Mouse (Mus musculus): Measurements from ENCODE around the gene Map6. TPM values are rescaled to one million over a fixed set of nuclear protein-coding genes. Genes with fewer than 3 reads are reported as not detected.

Map6 gene
- polyA plus RNA-seq, 1 experiment from 2014 or later: 0.32 TPM

DNA sequence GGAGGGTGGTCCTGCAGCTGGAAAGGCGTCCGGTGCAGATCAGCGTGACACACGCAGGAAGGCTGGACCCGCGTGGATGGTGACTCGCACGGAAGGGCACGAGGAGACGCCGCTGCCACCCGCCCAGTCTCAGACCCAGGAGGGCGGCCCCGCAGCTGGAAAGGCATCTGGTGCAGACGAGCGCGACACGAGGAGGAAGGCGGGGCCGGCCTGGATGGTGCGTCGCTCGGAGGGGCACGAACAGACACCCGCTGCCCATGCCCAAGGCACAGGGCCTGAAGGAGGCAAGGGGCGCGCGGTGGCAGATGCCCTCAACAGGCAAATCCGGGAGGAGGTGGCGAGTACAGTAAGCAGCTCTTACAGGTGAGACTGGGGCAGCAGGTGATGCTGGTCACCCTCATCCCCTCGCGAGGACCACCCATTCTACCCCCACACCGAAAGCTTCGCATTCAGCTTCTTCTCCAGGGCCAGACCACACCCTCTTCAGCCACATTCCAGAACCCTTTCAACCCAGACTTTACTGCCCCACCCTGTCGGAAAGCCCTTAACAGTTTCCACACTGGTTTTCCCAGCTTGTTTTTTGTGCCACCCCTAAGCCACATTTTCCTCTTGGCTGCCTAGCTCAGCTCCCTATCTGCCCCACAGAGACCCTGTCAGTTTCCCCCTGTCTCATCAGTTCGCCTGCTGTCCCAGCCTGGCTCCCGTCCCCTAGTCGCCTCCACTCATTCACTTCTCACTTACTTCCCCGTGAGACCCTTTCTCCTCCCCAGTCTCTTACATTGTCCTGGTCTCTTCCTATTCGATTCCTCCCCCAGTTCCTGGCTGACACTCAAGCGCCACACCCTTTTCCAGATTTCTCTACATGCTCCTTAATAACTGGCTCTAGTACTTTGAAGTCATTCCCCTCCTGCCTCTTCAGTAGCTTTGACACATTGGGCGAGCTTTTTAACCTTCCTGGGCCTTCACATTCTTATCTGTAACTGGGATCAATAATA lies 2.0 kb downstream of the Map6 start:
- DNase-seq (ENCODE audit: low spot score) (no peak), ATAC-seq (replicated peaks; ENCODE audit: low FRiP score) (no peak)
- Histone ChIP-seq H3K36me3 (ENCODE audit: control insufficient read depth, insufficient read depth, low read length) (no peaks in the 10 kb centered on the region), H3K27me3 (replicated peaks; ENCODE audit: control insufficient read depth, insufficient read depth, low read length) (peaks cover 83% of the 10 kb centered on the region), H3K4me1 (replicated peaks; ENCODE audit: control insufficient read depth, insufficient read depth, low read length) (peaks cover 8% of the 10 kb centered on the region; the same call in 1 of the 2 replicates), H3K9me3 (ENCODE audit: control insufficient read depth, low read length) (no peaks in the 10 kb centered on the region), H3K4me3 (ENCODE audit: low read depth, low read length) (peak overlapping the region; percentile 42), H3K4me2 (peak overlapping the region; percentile 66), H3K27ac (ENCODE audit: low read depth, low read length) (no peak overlapping the region), H3K9ac (ENCODE audit: low read depth, low read length) (no peak overlapping the region)
- 7% methylated on average over 42 of the region's 42 CpGs for WGBS

DNA sequence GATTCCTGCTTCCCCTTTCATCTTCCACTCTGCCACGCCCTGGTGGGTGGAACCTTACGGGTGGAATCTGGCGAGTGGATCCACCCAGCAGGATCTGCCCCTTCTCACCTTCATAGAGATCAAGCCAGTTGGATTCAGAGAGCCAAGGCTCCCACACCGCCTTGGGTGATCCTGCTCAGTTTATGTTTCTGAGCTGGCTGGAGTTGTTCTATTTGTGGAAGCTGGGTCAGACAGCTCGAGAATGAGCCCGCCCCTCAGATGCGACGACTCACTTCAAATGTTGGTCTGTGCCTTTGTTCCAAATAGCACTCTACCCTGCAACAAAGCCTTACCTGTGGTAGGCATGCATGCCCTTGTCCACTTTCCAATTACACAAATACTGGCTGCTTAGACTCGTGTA lies 4.4 kb downstream of the Map6 start:
- no peak overlapping the region for H3K4me3 ChIP-seq (ENCODE audit: low read depth, low read length)
- H3K27ac ChIP-seq (ENCODE audit: low read depth, low read length): no peak overlapping the region
- H3K9ac ChIP-seq (ENCODE audit: low read depth, low read length): no peak overlapping the region
- ATAC-seq (replicated peaks; ENCODE audit: low FRiP score) (no peak), DNase-seq (ENCODE audit: low spot score) (no peak)
- no peaks in the 10 kb centered on the region for H3K9me3 ChIP-seq (ENCODE audit: control insufficient read depth, low read length)
- 61% methylated on average over 9 of the region's 9 CpGs for WGBS
- peaks cover 66% of the 10 kb centered on the region for H3K27me3 ChIP-seq (replicated peaks; ENCODE audit: control insufficient read depth, insufficient read depth, low read length)
- H3K4me2 ChIP-seq: no peak overlapping the region
- no peaks in the 10 kb centered on the region for H3K36me3 ChIP-seq (ENCODE audit: control insufficient read depth, insufficient read depth, low read length)
- H3K4me1 ChIP-seq (replicated peaks; ENCODE audit: control insufficient read depth, insufficient read depth, low read length): peaks cover 8% of the 10 kb centered on the region; the same call in 1 of the 2 replicates

DNA sequence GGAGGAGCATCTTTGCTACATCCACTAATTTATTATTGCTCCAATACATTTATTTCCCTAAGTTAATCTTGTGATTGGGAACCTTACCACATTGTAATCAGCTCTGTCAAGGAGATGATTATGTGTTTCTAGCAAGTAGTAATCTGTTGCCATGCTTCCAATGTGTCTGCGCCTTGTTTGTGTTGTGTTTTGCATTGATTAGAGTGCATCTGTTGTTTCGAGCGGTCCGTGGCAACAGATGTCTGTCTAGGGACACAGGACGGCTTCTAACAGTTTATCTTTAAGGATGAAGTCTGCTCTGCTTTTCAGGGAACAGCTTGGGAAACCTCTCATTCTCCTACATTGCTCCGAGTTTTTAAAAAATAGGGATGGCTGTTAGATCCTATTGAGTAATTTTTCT lies 7.9 kb downstream of the Map6 start:
- 75% methylated on average over 6 of the region's 6 CpGs for WGBS
- no peak for ATAC-seq (replicated peaks; ENCODE audit: low FRiP score)

DNA sequence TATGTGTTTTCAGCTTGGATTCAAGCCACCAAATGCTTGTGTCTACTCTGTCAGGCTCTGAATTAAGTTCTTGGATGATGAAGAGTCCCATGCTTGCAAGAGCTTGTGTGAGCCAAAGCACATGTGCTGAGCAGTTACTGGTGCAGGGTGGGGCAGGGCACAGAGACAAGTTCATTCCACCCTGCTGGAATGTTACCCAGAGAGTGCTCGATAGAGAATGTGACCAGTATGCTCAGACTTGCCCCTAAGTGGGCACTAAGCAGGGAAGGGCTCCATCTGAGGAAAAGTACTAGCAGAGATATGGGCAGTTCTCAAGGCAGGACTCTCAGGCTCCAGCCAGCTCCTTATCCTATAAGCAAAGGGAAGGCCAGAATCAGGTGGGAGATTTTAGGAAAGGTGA lies 9.4 kb downstream of the Map6 start:
- Histone ChIP-seq H3K27me3 (replicated peaks; ENCODE audit: control insufficient read depth, insufficient read depth, low read length) (peaks cover 16% of the 10 kb centered on the region), H3K9ac (ENCODE audit: low read depth, low read length) (no peak overlapping the region), H3K4me3 (ENCODE audit: low read depth, low read length) (no peak overlapping the region), H3K9me3 (ENCODE audit: control insufficient read depth, low read length) (no peaks in the 10 kb centered on the region), H3K4me1 (replicated peaks; ENCODE audit: control insufficient read depth, insufficient read depth, low read length) (no peaks in the 10 kb centered on the region), H3K27ac (ENCODE audit: low read depth, low read length) (no peak overlapping the region), H3K36me3 (ENCODE audit: control insufficient read depth, insufficient read depth, low read length) (no peaks in the 10 kb centered on the region), H3K4me2 (no peak overlapping the region)
- DNase-seq (ENCODE audit: low spot score) (no peak), ATAC-seq (replicated peaks; ENCODE audit: low FRiP score) (no peak)
- 66% methylated on average over 1 of the region's 1 CpGs for WGBS

More for the DNA sequence above, 7.9 kb downstream of the Map6 start:
- DNase-seq (ENCODE audit: low spot score): no peak
- no peak overlapping the region for H3K9ac ChIP-seq (ENCODE audit: low read depth, low read length)
- H3K4me3 ChIP-seq (ENCODE audit: low read depth, low read length): no peak overlapping the region
- H3K9me3 ChIP-seq (ENCODE audit: control insufficient read depth, low read length): no peaks in the 10 kb centered on the region
- H3K4me1 ChIP-seq (replicated peaks; ENCODE audit: control insufficient read depth, insufficient read depth, low read length): no peaks in the 10 kb centered on the region
- H3K4me2 ChIP-seq: no peak overlapping the region
- no peaks in the 10 kb centered on the region for H3K36me3 ChIP-seq (ENCODE audit: control insufficient read depth, insufficient read depth, low read length)
- no peak overlapping the region for H3K27ac ChIP-seq (ENCODE audit: low read depth, low read length)
- peaks cover 31% of the 10 kb centered on the region for H3K27me3 ChIP-seq (replicated peaks; ENCODE audit: control insufficient read depth, insufficient read depth, low read length)

DNA sequence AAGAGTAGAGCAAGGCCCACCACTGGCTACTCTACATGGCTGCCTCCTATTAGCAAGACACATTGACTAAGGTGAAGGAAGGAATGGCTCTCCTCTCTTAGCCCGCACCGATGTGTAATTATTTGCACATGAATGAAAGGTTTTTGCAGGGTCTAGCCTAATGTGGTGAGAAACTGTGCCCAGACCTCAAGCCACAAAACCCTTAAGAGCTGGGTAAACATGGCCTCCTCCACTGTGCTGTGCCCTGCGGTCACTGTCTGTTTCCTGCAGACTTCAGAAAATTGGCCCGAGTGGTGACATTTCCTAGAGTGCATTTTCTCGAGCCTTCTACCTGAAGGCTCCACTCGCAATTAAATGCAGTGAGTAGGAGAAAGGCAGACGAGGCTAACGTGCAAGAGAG lies 11.1 kb downstream of the Map6 start:
- Histone ChIP-seq H3K9ac (ENCODE audit: low read depth, low read length) (no peak overlapping the region), H3K4me2 (no peak overlapping the region), H3K9me3 (ENCODE audit: control insufficient read depth, low read length) (no peaks in the 10 kb centered on the region), H3K4me1 (replicated peaks; ENCODE audit: control insufficient read depth, insufficient read depth, low read length) (no peaks in the 10 kb centered on the region), H3K27ac (ENCODE audit: low read depth, low read length) (no peak overlapping the region), H3K4me3 (ENCODE audit: low read depth, low read length) (no peak overlapping the region), H3K27me3 (replicated peaks; ENCODE audit: control insufficient read depth, insufficient read depth, low read length) (peaks cover 7% of the 10 kb centered on the region), H3K36me3 (ENCODE audit: control insufficient read depth, insufficient read depth, low read length) (no peaks in the 10 kb centered on the region)
- ATAC-seq (replicated peaks; ENCODE audit: low FRiP score) (no peak), DNase-seq (ENCODE audit: low spot score) (no peak)
- WGBS: 81% methylated on average over 8 of the region's 8 CpGs

DNA sequence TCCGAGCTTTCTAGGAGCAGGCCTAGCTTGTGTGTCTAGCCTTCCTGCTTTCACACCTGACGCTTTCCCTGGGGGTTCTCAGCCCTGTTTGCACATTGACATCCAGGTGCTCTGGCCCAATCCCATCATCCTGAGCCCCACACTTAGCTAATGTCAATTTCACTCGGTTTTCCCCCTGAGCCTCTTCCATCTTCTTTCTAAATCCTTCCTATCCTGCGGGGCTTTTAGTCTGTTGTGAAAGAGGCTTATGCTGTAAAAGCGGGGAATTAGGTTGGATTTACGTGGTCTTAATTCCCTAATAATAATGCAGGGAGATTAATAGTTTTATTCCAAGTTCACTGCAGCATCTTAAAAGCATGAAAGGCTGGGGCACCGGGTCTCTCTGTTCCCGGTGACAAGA lies 12.3 kb downstream of the Map6 start:
- no peak overlapping the region for H3K9ac ChIP-seq (ENCODE audit: low read depth, low read length)
- H3K4me3 ChIP-seq (ENCODE audit: low read depth, low read length): no peak overlapping the region
- H3K27me3 ChIP-seq (replicated peaks; ENCODE audit: control insufficient read depth, insufficient read depth, low read length): no peaks in the 10 kb centered on the region
- no peaks in the 10 kb centered on the region for H3K9me3 ChIP-seq (ENCODE audit: control insufficient read depth, low read length)
- DNase-seq (ENCODE audit: low spot score): no peak
- H3K4me1 ChIP-seq (replicated peaks; ENCODE audit: control insufficient read depth, insufficient read depth, low read length): no peaks in the 10 kb centered on the region
- H3K27ac ChIP-seq (ENCODE audit: low read depth, low read length): no peak overlapping the region
- ATAC-seq (replicated peaks; ENCODE audit: low FRiP score): no peak
- no peaks in the 10 kb centered on the region for H3K36me3 ChIP-seq (ENCODE audit: control insufficient read depth, insufficient read depth, low read length)
- WGBS: 71% methylated on average over 8 of the region's 8 CpGs
- no peak overlapping the region for H3K4me2 ChIP-seq

DNA sequence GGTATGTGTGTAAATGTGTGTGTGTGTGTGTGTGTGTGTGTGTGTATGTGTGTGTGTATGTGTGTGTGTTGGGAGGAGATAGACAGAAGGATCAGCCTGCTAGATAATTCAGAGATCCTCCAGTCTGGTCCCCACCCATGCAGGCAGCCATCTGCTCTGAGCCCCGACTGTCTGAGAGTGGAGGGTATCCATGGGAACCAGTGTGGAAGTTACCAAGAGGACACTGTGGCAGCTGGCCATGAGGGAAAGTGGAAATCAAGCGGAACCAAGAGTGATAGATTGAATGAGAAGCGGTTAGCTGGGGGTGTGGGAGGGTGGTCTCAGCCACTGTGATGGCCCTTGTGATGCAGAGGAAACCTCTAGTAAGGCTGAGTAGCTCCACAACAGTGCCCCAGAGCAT lies 20.0 kb downstream of the Map6 start:
- WGBS: 68% methylated on average over 3 of the region's 3 CpGs

DNA sequence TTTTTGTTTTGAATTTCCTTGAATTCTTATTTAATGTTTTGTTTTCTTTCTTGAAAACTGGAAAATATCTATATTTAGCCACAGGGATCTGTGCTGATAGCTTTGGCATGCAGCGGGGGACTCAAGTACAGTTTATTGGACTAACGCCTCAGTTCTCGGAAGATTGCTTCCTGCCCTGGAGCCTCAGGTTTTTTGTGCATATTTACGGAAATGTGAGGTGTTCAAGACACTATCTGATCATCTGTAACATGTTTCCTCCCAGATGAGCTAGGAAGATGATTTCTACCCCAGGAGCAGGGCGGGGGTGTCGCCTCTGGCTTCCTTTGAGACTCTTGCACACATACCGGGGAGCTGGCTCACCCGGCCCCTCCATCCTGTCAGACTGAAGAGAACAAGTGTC lies 22.8 kb downstream of the Map6 start:
- Histone ChIP-seq H3K36me3 (ENCODE audit: control insufficient read depth, insufficient read depth, low read length) (no peaks in the 10 kb centered on the region), H3K4me1 (replicated peaks; ENCODE audit: control insufficient read depth, insufficient read depth, low read length) (no peaks in the 10 kb centered on the region), H3K9ac (ENCODE audit: low read depth, low read length) (no peak overlapping the region), H3K4me2 (no peak overlapping the region), H3K9me3 (ENCODE audit: control insufficient read depth, low read length) (no peaks in the 10 kb centered on the region), H3K4me3 (ENCODE audit: low read depth, low read length) (no peak overlapping the region), H3K27me3 (replicated peaks; ENCODE audit: control insufficient read depth, insufficient read depth, low read length) (no peaks in the 10 kb centered on the region), H3K27ac (ENCODE audit: low read depth, low read length) (no peak overlapping the region)
- ATAC-seq (replicated peaks; ENCODE audit: low FRiP score): no peak
- DNase-seq (ENCODE audit: low spot score): no peak
- 54% methylated on average over 8 of the region's 8 CpGs for WGBS

More for the DNA sequence above, 20.0 kb downstream of the Map6 start:
- Histone ChIP-seq H3K27ac (ENCODE audit: low read depth, low read length) (no peak overlapping the region), H3K4me3 (ENCODE audit: low read depth, low read length) (no peak overlapping the region), H3K9ac (ENCODE audit: low read depth, low read length) (no peak overlapping the region), H3K9me3 (ENCODE audit: control insufficient read depth, low read length) (no peaks in the 10 kb centered on the region), H3K27me3 (replicated peaks; ENCODE audit: control insufficient read depth, insufficient read depth, low read length) (no peaks in the 10 kb centered on the region), H3K4me1 (replicated peaks; ENCODE audit: control insufficient read depth, insufficient read depth, low read length) (no peaks in the 10 kb centered on the region), H3K4me2 (no peak overlapping the region), H3K36me3 (ENCODE audit: control insufficient read depth, insufficient read depth, low read length) (no peaks in the 10 kb centered on the region)
- ATAC-seq (replicated peaks; ENCODE audit: low FRiP score): no peak
- no peak for DNase-seq (ENCODE audit: low spot score)

DNA sequence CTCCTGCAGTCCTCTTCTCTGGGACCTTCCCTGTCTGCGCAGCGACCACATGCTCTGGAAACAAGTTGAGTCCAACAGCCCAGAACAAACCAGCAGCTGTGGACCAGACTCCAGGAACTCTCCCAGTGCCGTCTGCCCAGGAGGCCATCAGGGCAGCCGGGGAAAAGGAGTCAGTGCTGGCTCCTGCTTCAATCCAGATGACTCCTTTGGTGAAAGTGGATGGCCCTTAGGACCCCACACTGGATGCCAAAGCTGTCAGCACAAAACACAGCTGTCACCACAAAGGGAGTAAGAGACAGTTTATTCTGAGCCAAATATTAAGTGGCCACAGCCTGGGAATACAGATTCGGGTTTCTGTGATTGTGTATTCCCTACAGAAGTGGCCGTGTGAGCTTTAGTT lies 23.7 kb downstream of the Map6 start:
- no peak overlapping the region for H3K27ac ChIP-seq (ENCODE audit: low read depth, low read length)
- ATAC-seq (replicated peaks; ENCODE audit: low FRiP score) (no peak), DNase-seq (ENCODE audit: low spot score) (no peak)
- H3K4me2 ChIP-seq: no peak overlapping the region
- no peaks in the 10 kb centered on the region for H3K9me3 ChIP-seq (ENCODE audit: control insufficient read depth, low read length)
- H3K4me1 ChIP-seq (replicated peaks; ENCODE audit: control insufficient read depth, insufficient read depth, low read length): no peaks in the 10 kb centered on the region
- no peaks in the 10 kb centered on the region for H3K27me3 ChIP-seq (replicated peaks; ENCODE audit: control insufficient read depth, insufficient read depth, low read length)
- WGBS: 67% methylated on average over 6 of the region's 6 CpGs
- H3K4me3 ChIP-seq (ENCODE audit: low read depth, low read length): no peak overlapping the region
- no peaks in the 10 kb centered on the region for H3K36me3 ChIP-seq (ENCODE audit: control insufficient read depth, insufficient read depth, low read length)
- H3K9ac ChIP-seq (ENCODE audit: low read depth, low read length): no peak overlapping the region

Measured in liver, embryonic 11.5 days (tissue).